In genomic region chr11:79137245-79137644, GRCm38 (mm10) we compare ENCODE assay signal across 16 mouse cellular contexts. TPM values are rescaled to one million over a fixed set of nuclear protein-coding genes. Genes with fewer than 3 reads are reported as not detected.
DNase-seq lines count a peak whose midpoint lies in the region; ATAC-seq lines count a peak whose summit lies in the region.
"Had no signal": no experiment of that assay in that cellular context is flagged by ENCODE, and none has a peak within 500 bp of the region (broad histone marks: within the 10 kb centered on the region; RNA-seq: fewer than 3 reads in every experiment).

No protein-coding gene starts in this region.

- ATAC-seq in cerebellum, adult (ENCODE audit: insufficient number of reproducible peaks, low FRiP score, low TSS enrichment) = no peak

- peak; percentile 18 to 20 for DNase-seq in cerebellum, postnatal 36 days
- DNase-seq in left cerebral cortex, postnatal 10 days (ENCODE audit: extremely low spot score in 1 of 2, low spot score in 2 of 2) = peak; percentile 44 to 50
- no peak for DNase-seq in left cerebral cortex, adult 11 months (ENCODE audit: low spot score)
- peak; percentile 62 to 74 for DNase-seq in right cerebral cortex, postnatal 10 days (ENCODE audit: low spot score in 2 of 2)
- no peak for DNase-seq in right cerebral cortex, postnatal 36 days (ENCODE audit: low spot score in 2 of 2)
- peak; percentile 68 to 73 for DNase-seq in layer of hippocampus, postnatal 36 days
- no peak for DNase-seq in thymus, postnatal 0 days (ENCODE audit: low spot score)
- DNase-seq: adrenal gland, postnatal 10 days; cerebellum, adult 8-10 months; heart, adult 11 months; heart, postnatal 36 days; kidney, adult 2 months; kidney, postnatal 25 days; liver, embryonic 13.5 days; thymus, postnatal 14 days had no signal

- intact Hi-C loops in left cerebral cortex, postnatal 10 days (cut with DNase I) = no loop called here

RNA-seq across cellular contexts. Expression of gene Ksr1, which starts 9.0 kb away (rescaled TPM):
- total RNA-seq in left cerebral cortex, postnatal 10 days (2021) = 10 to 100 TPM; 51.2 to 51.6 TPM
- 100 to 1,000 TPM; 183 to 261 TPM for total RNA-seq in layer of hippocampus, postnatal 36 days (2021)
- polyA plus RNA-seq in thymus, postnatal 0 days (2015; fragmentation: Nextera tagmentation; extraction: Ambion mirVana) = 2.7 and 2.8 TPM in 2 replicates

Comparison
In these comparisons a context has a peak if more than half of its experiments do, and no peak if none do; other contexts are left out.
1. DNase-seq: peak in cerebellum, postnatal 36 days (2 of 2), left cerebral cortex, postnatal 10 days (2 of 2), right cerebral cortex, postnatal 10 days (2 of 2) and layer of hippocampus, postnatal 36 days (2 of 2); none in left cerebral cortex, adult 11 months (single experiment), right cerebral cortex, postnatal 36 days (0 of 2) and thymus, postnatal 0 days (single experiment).